Mouse (Mus musculus): ENCODE data around the gene Mmp24. TPM values are rescaled to one million over a fixed set of nuclear protein-coding genes. Genes with fewer than 3 reads are reported as not detected.

Gene Mmp24
- polyA plus RNA-seq, 2 experiments: 0.01 TPM; not detected in 1

DNA sequence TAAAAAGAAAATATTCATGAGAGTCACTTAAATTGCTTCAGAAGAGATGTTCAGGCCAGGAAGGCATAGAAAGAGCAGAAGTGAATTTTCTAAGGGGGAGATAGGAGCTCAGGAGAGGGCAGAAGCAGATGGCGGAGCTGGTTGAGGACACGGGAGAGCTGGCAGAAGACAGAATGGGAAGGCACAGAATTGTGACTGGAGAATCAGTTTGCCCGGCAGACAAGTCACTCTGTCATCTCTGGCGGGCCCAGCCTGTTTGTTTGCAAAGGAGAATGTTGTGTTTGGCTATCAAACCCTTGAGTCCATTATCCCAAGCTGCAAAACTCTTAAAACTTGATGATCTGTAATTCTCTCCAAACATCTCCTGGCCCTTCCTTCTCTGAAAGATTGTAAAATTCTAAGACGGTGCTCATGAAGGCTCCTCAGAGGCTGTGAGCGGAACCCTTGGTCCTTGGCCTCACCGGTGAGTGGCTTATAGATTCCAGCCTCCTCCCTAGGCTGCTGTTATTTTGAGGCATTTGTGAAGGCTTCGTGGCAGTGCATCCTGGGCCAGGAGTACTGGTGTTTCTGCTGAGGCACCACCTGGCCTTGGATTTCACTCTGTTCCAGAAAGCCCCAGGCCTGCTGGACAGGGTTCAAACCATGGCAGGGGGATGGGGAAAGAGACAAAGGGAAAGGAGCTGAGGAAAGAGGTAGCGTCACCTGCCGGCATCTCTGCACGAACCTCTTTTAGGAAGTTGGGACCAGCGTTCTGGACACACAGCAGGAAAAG is 19.7 kb downstream of the Mmp24 start:
- TF ChIP-seq CTCF (IDR thresholded peaks at IDR 0.05; ENCODE audit: low read depth) (no peak), EP300 (IDR thresholded peaks at IDR 0.05; ENCODE audit: low read depth) (no peak)
- Histone ChIP-seq H3K4me3 (ENCODE audit: insufficient read depth in 1 of 2, low read depth in 2 of 2, low read length in 2 of 2) (no peak overlapping the region), H3K27me3 (ENCODE audit: control insufficient read depth, insufficient read depth, low read length) (no peaks in the 10 kb centered on the region), H3K4me2 (ENCODE audit: low read depth) (no peak overlapping the region), H3K27ac (no peak overlapping the region), H3K9me3 (ENCODE audit: control insufficient read depth, low read length) (no peaks in the 10 kb centered on the region), H3K36me3 (replicated peaks; ENCODE audit: control insufficient read depth, insufficient read depth, low read depth) (no peaks in the 10 kb centered on the region), H3K4me1 (replicated peaks; ENCODE audit: control insufficient read depth in 2 of 2, insufficient read depth in 2 of 2, low read length in 1 of 2) (no peaks in the 10 kb centered on the region), H3K9ac (replicated peaks) (no peak overlapping the region)
- ATAC-seq (ENCODE audit: insufficient read depth) (no peak), DNase-seq (ENCODE audit: low read depth in 3 of 3, low spot score in 3 of 3) (no peak)
- 72% methylated on average over 12 of the region's 12 CpGs for WGBS (ENCODE audit: insufficient replicate concordance)

- DNase-seq (ENCODE audit: low read depth in 3 of 3, low spot score in 3 of 3) (no peak), ATAC-seq (ENCODE audit: insufficient read depth) (no peak)
- TF ChIP-seq EP300 (IDR thresholded peaks at IDR 0.05; ENCODE audit: low read depth) (no peak), CTCF (IDR thresholded peaks at IDR 0.05; ENCODE audit: low read depth) (no peak)
- Histone ChIP-seq H3K9ac (replicated peaks) (no peak overlapping the region), H3K4me2 (ENCODE audit: low read depth) (no peak overlapping the region), H3K4me3 (ENCODE audit: insufficient read depth in 1 of 2, low read depth in 2 of 2, low read length in 2 of 2) (no peak overlapping the region), H3K4me1 (replicated peaks; ENCODE audit: control insufficient read depth in 2 of 2, insufficient read depth in 2 of 2, low read length in 1 of 2) (no peaks in the 10 kb centered on the region), H3K27me3 (ENCODE audit: control insufficient read depth, insufficient read depth, low read length) (no peaks in the 10 kb centered on the region), H3K27ac (no peak overlapping the region), H3K36me3 (replicated peaks; ENCODE audit: control insufficient read depth, insufficient read depth, low read depth) (no peaks in the 10 kb centered on the region), H3K9me3 (ENCODE audit: control insufficient read depth, low read length) (no peaks in the 10 kb centered on the region)
- WGBS (ENCODE audit: insufficient replicate concordance): 41% methylated on average over 3 of the region's 3 CpGs
Measured at GRCm38 (mm10) chr2:155798613-155799012, 23.5 kb downstream of the Mmp24 start.

GRCm38 (mm10) chr2:155802761-155803160 is 27.6 kb downstream of the Mmp24 start:
- Histone ChIP-seq H3K27me3 (ENCODE audit: control insufficient read depth, insufficient read depth, low read length) (no peaks in the 10 kb centered on the region; the same call in 1 of the 2 replicates), H3K36me3 (replicated peaks; ENCODE audit: control insufficient read depth, insufficient read depth, low read depth) (no peaks in the 10 kb centered on the region), H3K9ac (replicated peaks) (no peak overlapping the region), H3K9me3 (ENCODE audit: control insufficient read depth, low read length) (no peaks in the 10 kb centered on the region), H3K4me1 (replicated peaks; ENCODE audit: control insufficient read depth in 2 of 2, insufficient read depth in 2 of 2, low read length in 1 of 2) (no peaks in the 10 kb centered on the region), H3K27ac (no peak overlapping the region), H3K4me3 (ENCODE audit: insufficient read depth in 1 of 2, low read depth in 2 of 2, low read length in 2 of 2) (no peak overlapping the region), H3K4me2 (ENCODE audit: low read depth) (no peak overlapping the region)
- TF ChIP-seq EP300 (IDR thresholded peaks at IDR 0.05; ENCODE audit: low read depth) (no peak), CTCF (IDR thresholded peaks at IDR 0.05; ENCODE audit: low read depth) (peak; percentile 67)
- WGBS (ENCODE audit: insufficient replicate concordance): 42% methylated on average over 3 of the region's 3 CpGs
- no peak for ATAC-seq (ENCODE audit: insufficient read depth)
- peak in 1 of 3 experiments; percentile 16 for DNase-seq (ENCODE audit: low read depth in 3 of 3, low spot score in 3 of 3)

GRCm38 (mm10) chr2:155804053-155804452 is 28.9 kb downstream of the Mmp24 start:
- no peaks in the 10 kb centered on the region for H3K9me3 ChIP-seq (ENCODE audit: control insufficient read depth, low read length)
- H3K4me2 ChIP-seq (ENCODE audit: low read depth): no peak overlapping the region
- WGBS (ENCODE audit: insufficient replicate concordance): 41% methylated on average over 5 of the region's 5 CpGs
- no peaks in the 10 kb centered on the region; the same call in 1 of the 2 replicates for H3K27me3 ChIP-seq (ENCODE audit: control insufficient read depth, insufficient read depth, low read length)
- H3K4me3 ChIP-seq (ENCODE audit: insufficient read depth in 1 of 2, low read depth in 2 of 2, low read length in 2 of 2): no peak overlapping the region
- ATAC-seq (ENCODE audit: insufficient read depth) (no peak), DNase-seq (ENCODE audit: low read depth in 3 of 3, low spot score in 3 of 3) (no peak)
- no peak overlapping the region for H3K9ac ChIP-seq (replicated peaks)
- no peak for TF ChIP-seq EP300 (IDR thresholded peaks at IDR 0.05; ENCODE audit: low read depth)
- TF ChIP-seq CTCF (IDR thresholded peaks at IDR 0.05; ENCODE audit: low read depth): no peak
- no peaks in the 10 kb centered on the region for H3K36me3 ChIP-seq (replicated peaks; ENCODE audit: control insufficient read depth, insufficient read depth, low read depth)
- no peak overlapping the region for H3K27ac ChIP-seq
- no peaks in the 10 kb centered on the region for H3K4me1 ChIP-seq (replicated peaks; ENCODE audit: control insufficient read depth in 2 of 2, insufficient read depth in 2 of 2, low read length in 1 of 2)

DNA sequence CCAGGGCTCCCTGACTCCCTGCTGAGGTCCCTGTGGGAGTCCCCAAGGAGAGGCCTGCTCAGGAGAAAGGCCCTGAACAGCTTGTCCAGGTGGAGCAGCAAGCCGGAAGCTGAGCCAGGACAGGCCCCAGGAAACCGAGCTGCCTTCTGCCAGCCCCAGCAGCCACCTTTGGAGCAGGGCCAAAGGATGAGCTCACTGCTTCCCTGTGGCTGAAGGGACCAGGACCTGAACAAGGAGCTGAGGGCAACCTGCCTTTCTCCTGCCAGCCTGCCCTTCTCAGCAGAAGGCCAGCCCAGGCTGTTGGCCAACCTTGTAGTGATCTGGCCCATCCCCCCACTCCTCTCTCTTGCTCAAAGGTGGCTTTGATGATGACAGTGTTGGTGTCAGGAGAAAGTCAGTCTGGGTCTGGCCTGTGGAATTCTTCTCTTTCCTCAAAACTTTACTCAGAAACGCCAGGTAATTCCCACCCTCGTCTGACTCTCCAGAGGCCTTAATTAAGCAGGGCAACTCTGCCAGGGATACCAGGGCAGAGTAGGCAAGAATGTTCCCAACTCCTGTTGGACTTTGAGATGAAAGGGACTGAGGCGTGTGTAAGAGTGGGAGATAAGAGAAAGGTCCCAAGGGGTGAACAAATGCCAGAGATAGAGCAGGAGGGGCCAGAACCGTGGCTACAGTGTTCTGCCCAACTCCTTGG is 30.2 kb downstream of the Mmp24 start:
- H3K4me1 ChIP-seq (replicated peaks; ENCODE audit: control insufficient read depth in 2 of 2, insufficient read depth in 2 of 2, low read length in 1 of 2): no peaks in the 10 kb centered on the region
- no peak for ATAC-seq (ENCODE audit: insufficient read depth)
- no peaks in the 10 kb centered on the region for H3K36me3 ChIP-seq (replicated peaks; ENCODE audit: control insufficient read depth, insufficient read depth, low read depth)
- no peak overlapping the region for H3K9ac ChIP-seq (replicated peaks)
- WGBS (ENCODE audit: insufficient replicate concordance): 24% methylated on average over 6 of the region's 6 CpGs
- DNase-seq (ENCODE audit: low read depth in 3 of 3, low spot score in 3 of 3): no peak
- no peaks in the 10 kb centered on the region for H3K9me3 ChIP-seq (ENCODE audit: control insufficient read depth, low read length)
- H3K27ac ChIP-seq: no peak overlapping the region
- no peak overlapping the region for H3K4me3 ChIP-seq (ENCODE audit: insufficient read depth in 1 of 2, low read depth in 2 of 2, low read length in 2 of 2)
- TF ChIP-seq CTCF (IDR thresholded peaks at IDR 0.05; ENCODE audit: low read depth): no peak
- H3K27me3 ChIP-seq (ENCODE audit: control insufficient read depth, insufficient read depth, low read length): no peaks in the 10 kb centered on the region; the same call in 1 of the 2 replicates
- no peak overlapping the region for H3K4me2 ChIP-seq (ENCODE audit: low read depth)
